Mouse (Mus musculus) embryonic facial prominence, embryonic 13.5 days (tissue): ENCODE measurements around the gene Ctdspl. TPM values are rescaled to one million over a fixed set of nuclear protein-coding genes. Genes with fewer than 3 reads are reported as not detected.

Experiments
- ATAC-seq: fragments of 200-750 bp; cut with Nextera tagmentation; 2 replicates; pipeline ENCODE4 v1.8.0; 2017; ENCODE audit warnings: low read depth; ENCODE audit not compliant: insufficient number of reproducible peaks, insufficient read depth, low FRiP score, low TSS enrichment
- H3K27ac ChIP-seq: fragments of 300-500 bp; sonication (generic); 2 replicates; pipeline ENCODE4 v1.5.1; 2015; ENCODE audit warnings: moderate library complexity, mild to moderate bottlenecking, inconsistent platforms
- H3K27me3 ChIP-seq: fragments of 300-500 bp; sonication (generic); 2 replicates; pipeline ENCODE4 v1.6.1; 2015; ENCODE audit warnings: mild to moderate bottlenecking, inconsistent platforms
- H3K36me3 ChIP-seq: fragments of 300-500 bp; sonication (generic); 2 replicates; pipeline ENCODE4 v1.6.1; 2015; ENCODE audit warnings: mild to moderate bottlenecking, inconsistent platforms
- H3K4me1 ChIP-seq: fragments of 300-500 bp; sonication (generic); 2 replicates; pipeline ENCODE4 v1.6.1; 2015; ENCODE audit warnings: inconsistent platforms
- H3K4me2 ChIP-seq: fragments of 300-500 bp; sonication (generic); 2 replicates; pipeline ENCODE4 v1.6.1; 2015; ENCODE audit warnings: moderate library complexity, mild to moderate bottlenecking, inconsistent platforms
- H3K4me3 ChIP-seq: fragments of 300-500 bp; sonication (generic); 2 replicates; pipeline ENCODE4 v1.5.1; 2015; ENCODE audit warnings: mild to moderate bottlenecking, inconsistent platforms
- H3K9ac ChIP-seq: fragments of 300-500 bp; sonication (generic); 2 replicates; pipeline ENCODE4 v1.6.1; 2015; ENCODE audit warnings: mild to moderate bottlenecking, inconsistent platforms
- H3K9me3 ChIP-seq: fragments of 300-500 bp; sonication (generic); 2 replicates; pipeline ENCODE4 v1.6.1; 2016; ENCODE audit warnings: inconsistent platforms
- WGBS: fragments of 180-500 bp; shearing (Covaris S2); methylation state at CpG from one replicate; pipeline ENCODE4 v1.1.7; 2015; ENCODE audit warnings: mixed read lengths; 5-methylcytosine and 5-hydroxymethylcytosine counted together
- polyA plus RNA-seq: library from polyadenylated mRNA; unstranded; fragments of >200 nt; fragmentation: Nextera tagmentation; extraction: Ambion mirVana; gene quantifications from 2 replicates; pipeline ENCODE4 v1.2.1, GENCODE M21; 2015

Ctdspl gene
- polyA plus RNA-seq, 1 experiment from 2014 or later = 20.6 TPM

- no peak overlapping the region for H3K9ac ChIP-seq
- no peak overlapping the region for H3K27ac ChIP-seq
- no peak for ATAC-seq
- H3K4me2 ChIP-seq = no peak overlapping the region
- no peaks in the 10 kb centered on the region for H3K27me3 ChIP-seq
- H3K4me1 ChIP-seq = peaks cover 38% of the 10 kb centered on the region
- no peaks in the 10 kb centered on the region for H3K9me3 ChIP-seq
- 50% methylated on average over 12 of the region's 12 CpGs for WGBS
- H3K36me3 ChIP-seq = no peaks in the 10 kb centered on the region
- no peak overlapping the region for H3K4me3 ChIP-seq
Observed at GRCm38 (mm10) chr9:118936071-118936470, 9.8 kb downstream of the Ctdspl start.

- H3K27me3 ChIP-seq = no peaks in the 10 kb centered on the region
- ATAC-seq = no peak
- H3K4me3 ChIP-seq = no peak overlapping the region
- no peak overlapping the region for H3K27ac ChIP-seq
- WGBS = 76% methylated on average over 3 of the region's 3 CpGs
- no peak overlapping the region for H3K4me2 ChIP-seq
- no peak overlapping the region for H3K9ac ChIP-seq
- H3K9me3 ChIP-seq = no peaks in the 10 kb centered on the region
- H3K4me1 ChIP-seq = peaks cover 38% of the 10 kb centered on the region
- 0 out of 2 replicates have a peak, but pooled peaks cover under 1% of the 10 kb centered on the region for H3K36me3 ChIP-seq
Observed at GRCm38 (mm10) chr9:118937515-118937914, 11.3 kb downstream of the Ctdspl start.

DNA sequence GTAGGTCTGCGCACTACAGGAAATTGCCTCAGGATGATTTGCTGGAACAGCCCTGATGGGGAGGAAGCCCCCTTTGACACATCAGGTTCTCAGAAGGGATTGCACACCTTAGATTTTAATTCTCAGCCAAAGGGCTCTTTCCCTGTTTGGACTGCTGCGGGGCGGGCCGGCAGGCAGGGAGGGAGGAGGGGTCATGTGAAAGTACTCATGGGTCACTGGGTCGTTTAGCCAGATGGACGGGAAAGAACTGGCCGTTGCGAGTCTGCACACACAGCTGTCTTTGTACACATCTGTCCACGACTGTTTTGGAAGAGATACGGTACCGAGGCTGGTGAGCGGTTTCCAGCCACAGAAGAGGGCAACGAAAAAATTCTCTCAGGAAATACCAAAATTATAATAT lies 13.2 kb downstream of the Ctdspl start:
- Histone ChIP-seq H3K9me3 (no peaks in the 10 kb centered on the region), H3K4me3 (no peak overlapping the region), H3K4me1 (peaks cover 50% of the 10 kb centered on the region), H3K27me3 (no peaks in the 10 kb centered on the region), H3K36me3 (0 out of 2 replicates have a peak, but pooled peaks cover 2% of the 10 kb centered on the region), H3K4me2 (no peak overlapping the region), H3K9ac (no peak overlapping the region), H3K27ac (peak overlapping the region; percentile 73)
- ATAC-seq = no peak
- WGBS = 23% methylated on average over 13 of the region's 13 CpGs

- Histone ChIP-seq H3K9ac (no peak overlapping the region), H3K4me2 (no peak overlapping the region), H3K36me3 (0 out of 2 replicates have a peak, but pooled peaks cover 2% of the 10 kb centered on the region), H3K27me3 (no peaks in the 10 kb centered on the region), H3K4me3 (no peak overlapping the region), H3K27ac (peak overlapping the region; percentile 73), H3K4me1 (peaks cover 49% of the 10 kb centered on the region), H3K9me3 (no peaks in the 10 kb centered on the region)
- ATAC-seq = no peak
- whole genome bisulfite sequencing = 72% methylated on average over 12 of the region's 12 CpGs
Observed at GRCm38 (mm10) chr9:118939831-118940230, 13.6 kb downstream of the Ctdspl start.

DNA sequence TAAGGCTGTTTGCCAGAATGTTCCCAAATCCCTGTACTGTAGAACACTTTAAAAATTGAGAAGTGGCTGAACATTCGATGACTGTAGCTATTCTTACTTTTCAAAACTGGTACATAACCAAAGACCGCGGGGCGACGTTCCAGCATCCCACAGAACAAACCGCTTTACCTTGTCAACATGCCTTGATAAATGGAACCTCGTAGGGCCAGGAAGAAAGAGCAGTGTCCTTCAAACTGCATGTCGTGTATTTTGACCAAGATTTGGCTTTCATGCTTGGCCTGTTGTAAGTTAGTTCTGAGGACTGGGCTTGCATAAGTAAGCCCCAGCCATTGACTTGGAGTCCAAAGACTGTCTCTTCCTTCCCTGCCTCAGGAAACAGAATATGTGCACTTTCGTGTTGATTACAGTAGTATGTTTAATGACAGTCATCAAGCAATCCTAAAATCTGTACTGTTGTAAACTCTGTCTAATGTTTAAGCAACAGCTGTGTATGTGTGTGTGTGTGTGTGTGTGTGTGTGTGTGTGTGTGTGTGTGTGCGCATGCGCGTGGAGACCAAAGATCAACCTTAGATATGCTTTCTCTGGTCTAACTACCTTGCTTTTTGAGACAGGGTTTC lies 14.4 kb downstream of the Ctdspl start:
- peak overlapping the region; percentile 73 for H3K27ac ChIP-seq
- 88% methylated on average over 12 of the region's 12 CpGs for WGBS
- H3K4me2 ChIP-seq = no peak overlapping the region
- no peaks in the 10 kb centered on the region for H3K27me3 ChIP-seq
- H3K9me3 ChIP-seq = no peaks in the 10 kb centered on the region
- H3K9ac ChIP-seq = no peak overlapping the region
- H3K36me3 ChIP-seq = 0 out of 2 replicates have a peak, but pooled peaks cover 2% of the 10 kb centered on the region
- H3K4me1 ChIP-seq = peaks cover 43% of the 10 kb centered on the region
- ATAC-seq = no peak
- no peak overlapping the region for H3K4me3 ChIP-seq

- no peak overlapping the region for H3K9ac ChIP-seq
- H3K36me3 ChIP-seq = 0 out of 2 replicates have a peak, but pooled peaks cover 2% of the 10 kb centered on the region
- WGBS = 86% methylated on average over 4 of the region's 4 CpGs
- no peaks in the 10 kb centered on the region for H3K9me3 ChIP-seq
- no peak overlapping the region for H3K27ac ChIP-seq
- H3K4me1 ChIP-seq = peaks cover 32% of the 10 kb centered on the region
- no peaks in the 10 kb centered on the region for H3K27me3 ChIP-seq
- ATAC-seq = no peak
- no peak overlapping the region for H3K4me3 ChIP-seq
- no peak overlapping the region for H3K4me2 ChIP-seq
Observed at GRCm38 (mm10) chr9:118942030-118942429, 15.8 kb downstream of the Ctdspl start.

- no peak overlapping the region for H3K4me3 ChIP-seq
- ATAC-seq = no peak
- peaks cover 28% of the 10 kb centered on the region for H3K4me1 ChIP-seq
- H3K27me3 ChIP-seq = no peaks in the 10 kb centered on the region
- H3K27ac ChIP-seq = no peak overlapping the region
- H3K36me3 ChIP-seq = 0 out of 2 replicates have a peak, but pooled peaks cover 2% of the 10 kb centered on the region
- no peak overlapping the region for H3K4me2 ChIP-seq
- WGBS = 62% methylated on average over 5 of the region's 5 CpGs
- H3K9me3 ChIP-seq = no peaks in the 10 kb centered on the region
- H3K9ac ChIP-seq = no peak overlapping the region
Observed at GRCm38 (mm10) chr9:118943941-118944340, 17.7 kb downstream of the Ctdspl start.

DNA sequence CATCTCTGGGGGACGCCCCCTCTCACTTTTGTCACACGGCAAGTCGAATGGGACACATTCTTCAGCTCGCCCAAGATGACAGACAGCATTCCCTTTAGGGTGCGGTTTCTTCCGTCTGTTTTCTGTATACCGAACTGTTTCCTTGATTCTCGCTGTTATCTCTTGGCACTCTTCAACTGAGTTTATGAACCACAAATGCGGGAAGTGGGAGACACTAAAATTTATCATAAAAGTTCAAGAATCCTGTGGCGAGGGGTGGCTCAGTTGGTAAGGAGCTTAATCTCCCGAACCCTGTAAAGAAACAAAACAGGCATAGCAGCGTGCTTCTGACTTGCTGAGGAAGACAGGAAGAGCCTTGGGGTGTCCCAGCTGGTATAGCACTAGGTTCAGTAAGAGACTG lies 18.1 kb downstream of the Ctdspl start:
- WGBS = 53% methylated on average over 12 of the region's 12 CpGs
- H3K4me3 ChIP-seq = no peak overlapping the region
- no peak overlapping the region for H3K27ac ChIP-seq
- ATAC-seq = no peak
- no peak overlapping the region for H3K4me2 ChIP-seq
- no peaks in the 10 kb centered on the region for H3K9me3 ChIP-seq
- H3K36me3 ChIP-seq = 0 out of 2 replicates have a peak, but pooled peaks cover 2% of the 10 kb centered on the region
- H3K9ac ChIP-seq = no peak overlapping the region
- peaks cover 27% of the 10 kb centered on the region for H3K4me1 ChIP-seq
- H3K27me3 ChIP-seq = no peaks in the 10 kb centered on the region

DNA sequence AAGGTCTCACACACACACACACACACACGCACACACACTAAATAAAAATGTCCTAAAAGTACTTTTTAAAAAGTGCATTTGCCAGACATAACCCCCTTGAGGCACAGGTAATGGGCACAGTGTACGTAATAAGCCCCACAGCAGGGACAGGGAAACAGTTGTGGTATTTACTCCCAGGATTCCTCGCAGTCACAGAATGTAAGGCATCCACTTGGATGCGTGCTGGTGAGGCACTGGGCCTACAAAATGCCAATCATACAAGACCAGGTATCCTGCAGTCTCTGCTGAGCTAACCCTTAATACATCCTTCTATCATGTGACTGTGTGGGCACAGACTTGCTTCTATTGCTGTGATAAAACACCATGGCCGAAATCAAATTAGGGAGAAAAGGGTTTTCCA lies 22.2 kb downstream of the Ctdspl start:
- H3K9ac ChIP-seq = no peak overlapping the region
- ATAC-seq = no peak
- peaks cover 10% of the 10 kb centered on the region for H3K36me3 ChIP-seq
- H3K27me3 ChIP-seq = no peaks in the 10 kb centered on the region
- H3K4me1 ChIP-seq = peaks cover 23% of the 10 kb centered on the region
- no peak overlapping the region for H3K4me3 ChIP-seq
- WGBS = 82% methylated on average over 5 of the region's 5 CpGs
- no peak overlapping the region for H3K4me2 ChIP-seq
- no peaks in the 10 kb centered on the region for H3K9me3 ChIP-seq
- no peak overlapping the region for H3K27ac ChIP-seq

GRCm38 (mm10) chr9:118949124-118949523 lies 22.9 kb downstream of the Ctdspl start:
- no peak overlapping the region for H3K27ac ChIP-seq
- no peak overlapping the region for H3K4me2 ChIP-seq

DNA sequence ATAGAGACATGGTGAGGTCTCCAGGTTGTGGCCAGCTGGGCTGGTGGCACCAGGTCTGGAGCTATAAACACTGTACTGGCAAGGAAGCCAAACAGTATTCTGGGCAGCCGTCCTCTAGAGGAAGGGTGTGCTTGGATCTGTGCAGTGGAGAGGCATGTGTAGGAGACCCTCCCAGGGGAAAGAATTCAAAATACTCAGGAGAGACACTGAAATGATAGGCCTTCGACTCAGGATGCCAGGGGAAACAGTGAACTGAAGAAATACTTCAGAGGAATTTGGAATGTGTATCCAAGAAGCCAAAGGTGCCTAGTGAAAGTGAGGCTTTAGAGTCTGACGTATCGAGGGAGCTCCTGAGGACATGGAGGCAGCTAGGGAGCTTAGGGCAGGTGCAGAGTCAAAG lies 23.4 kb downstream of the Ctdspl start:
- Histone ChIP-seq H3K27ac (no peak overlapping the region; the same call in 1 of the 2 replicates), H3K9ac (no peak overlapping the region), H3K4me1 (peaks cover 12% of the 10 kb centered on the region; the same call in 1 of the 2 replicates), H3K36me3 (peaks cover 10% of the 10 kb centered on the region), H3K9me3 (no peaks in the 10 kb centered on the region), H3K4me3 (no peak overlapping the region), H3K4me2 (no peak overlapping the region), H3K27me3 (no peaks in the 10 kb centered on the region)
- WGBS = 44% methylated on average over 4 of the region's 4 CpGs
- no peak for ATAC-seq

More at GRCm38 (mm10) chr9:118949124-118949523, 22.9 kb downstream of the Ctdspl start:
- H3K4me1 ChIP-seq = peaks cover 17% of the 10 kb centered on the region
- peaks cover 10% of the 10 kb centered on the region for H3K36me3 ChIP-seq
- no peak for ATAC-seq
- no peak overlapping the region for H3K9ac ChIP-seq
- no peaks in the 10 kb centered on the region for H3K27me3 ChIP-seq
- H3K9me3 ChIP-seq = no peaks in the 10 kb centered on the region
- H3K4me3 ChIP-seq = no peak overlapping the region
- 86% methylated on average over 8 of the region's 8 CpGs for WGBS

- Histone ChIP-seq H3K36me3 (peaks cover 14% of the 10 kb centered on the region), H3K27me3 (no peaks in the 10 kb centered on the region), H3K4me1 (peaks cover 12% of the 10 kb centered on the region; the same call in 1 of the 2 replicates), H3K9me3 (no peaks in the 10 kb centered on the region), H3K9ac (no peak overlapping the region), H3K27ac (no peak overlapping the region; the same call in 1 of the 2 replicates), H3K4me2 (no peak overlapping the region), H3K4me3 (no peak overlapping the region)
- 46% methylated on average over 10 of the region's 10 CpGs for WGBS
- ATAC-seq = no peak
Observed at GRCm38 (mm10) chr9:118950061-118950460, 23.8 kb downstream of the Ctdspl start.
